Mouse (Mus musculus) heart, embryonic 13.5 days (tissue): Measurements from ENCODE around the gene Ssbp3. TPM values are rescaled to one million over a fixed set of nuclear protein-coding genes. Genes with fewer than 3 reads are reported as not detected.
A peak's percentile ranks its signal among the peaks of the same experiment; 100 is the strongest.

Experiments used
- ATAC-seq: fragments of 200-750 bp; cut with Nextera tagmentation; 2 replicates; pipeline ENCODE4 v1.8.0; 2017; ENCODE audit warnings: moderate TSS enrichment; ENCODE audit not compliant: insufficient number of reproducible peaks, low FRiP score, low TSS enrichment; ENCODE audit errors: extremely low read depth
- H3K27ac ChIP-seq: fragments of 300-500 bp; sonication (generic); replicated peaks from 2 replicates; pipeline ENCODE4 v1.5.1; 2015; ENCODE audit warnings: moderate library complexity, mild to moderate bottlenecking, inconsistent platforms
- H3K27me3 ChIP-seq: fragments of 300-500 bp; sonication (generic); replicated peaks from 2 replicates; pipeline ENCODE4 v1.6.1; 2015; ENCODE audit warnings: mild to moderate bottlenecking, inconsistent platforms
- H3K36me3 ChIP-seq: fragments of 300-500 bp; sonication (generic); 2 replicates; pipeline ENCODE4 v1.6.1; 2015; ENCODE audit warnings: mild to moderate bottlenecking, inconsistent platforms
- H3K4me1 ChIP-seq: fragments of 300-500 bp; sonication (generic); 2 replicates; pipeline ENCODE4 v1.6.1; 2015; ENCODE audit warnings: inconsistent platforms
- H3K4me2 ChIP-seq: fragments of 300-500 bp; sonication (generic); 2 replicates; pipeline ENCODE4 v1.6.1; 2015; ENCODE audit warnings: inconsistent platforms, mild to moderate bottlenecking, moderate library complexity
- H3K4me3 ChIP-seq: fragments of 300-500 bp; sonication (generic); 2 replicates; pipeline ENCODE4 v1.5.1; 2015; ENCODE audit warnings: moderate library complexity, mild to moderate bottlenecking, inconsistent platforms
- H3K9ac ChIP-seq: fragments of 300-500 bp; sonication (generic); 2 replicates; pipeline ENCODE4 v1.6.1; 2015; ENCODE audit warnings: inconsistent platforms, mild to moderate bottlenecking, moderate library complexity
- H3K9me3 ChIP-seq: fragments of 300-500 bp; sonication (generic); 2 replicates; pipeline ENCODE4 v1.6.1; 2016; ENCODE audit warnings: inconsistent platforms
- WGBS: fragments of 180-500 bp; shearing (Covaris S2); methylation state at CpG from one replicate; pipeline ENCODE4 v1.1.7; 2015; ENCODE audit warnings: mixed read lengths; 5-methylcytosine and 5-hydroxymethylcytosine counted together
- polyA plus RNA-seq: library from polyadenylated mRNA; unstranded; fragments of >200 nt; fragmentation: Nextera tagmentation; extraction: Ambion mirVana; gene quantifications from 2 replicates; pipeline ENCODE4 v1.2.1, GENCODE M21; 2015

Gene Ssbp3
- polyA plus RNA-seq, 1 experiment from 2014 or later: 61.9 TPM

DNA sequence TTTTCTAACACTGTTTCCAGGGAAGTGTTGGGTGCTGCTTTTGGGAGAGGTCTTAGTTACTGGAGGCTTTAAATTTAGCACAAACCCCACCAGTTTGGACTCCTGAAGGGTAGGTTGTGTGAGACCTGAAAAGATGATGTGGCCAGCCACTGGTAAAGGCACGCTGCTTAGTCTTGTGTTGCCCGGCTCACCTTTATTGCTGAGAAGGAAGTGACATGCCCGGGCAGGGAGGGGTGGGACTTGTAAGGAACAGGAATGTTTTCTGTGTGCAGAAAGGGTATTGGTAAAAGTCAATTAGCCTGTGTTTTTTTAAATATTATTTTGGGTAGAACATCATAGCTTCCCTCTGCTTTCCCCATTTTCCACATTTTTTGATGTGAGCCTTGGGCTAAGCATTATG lies 37.2 kb downstream of the Ssbp3 start:
- H3K9ac ChIP-seq: no peak overlapping the region
- WGBS: 75% methylated on average over 3 of the region's 3 CpGs
- H3K4me2 ChIP-seq: no peak overlapping the region
- H3K9me3 ChIP-seq: no peaks in the 10 kb centered on the region
- H3K27ac ChIP-seq: no peak overlapping the region
- no peaks in the 10 kb centered on the region for H3K27me3 ChIP-seq
- H3K4me3 ChIP-seq: no peak overlapping the region
- 0 out of 2 replicates have a peak, but pooled peaks cover 4% of the 10 kb centered on the region for H3K36me3 ChIP-seq
- no peak for ATAC-seq
- peaks cover 91% of the 10 kb centered on the region for H3K4me1 ChIP-seq

DNA sequence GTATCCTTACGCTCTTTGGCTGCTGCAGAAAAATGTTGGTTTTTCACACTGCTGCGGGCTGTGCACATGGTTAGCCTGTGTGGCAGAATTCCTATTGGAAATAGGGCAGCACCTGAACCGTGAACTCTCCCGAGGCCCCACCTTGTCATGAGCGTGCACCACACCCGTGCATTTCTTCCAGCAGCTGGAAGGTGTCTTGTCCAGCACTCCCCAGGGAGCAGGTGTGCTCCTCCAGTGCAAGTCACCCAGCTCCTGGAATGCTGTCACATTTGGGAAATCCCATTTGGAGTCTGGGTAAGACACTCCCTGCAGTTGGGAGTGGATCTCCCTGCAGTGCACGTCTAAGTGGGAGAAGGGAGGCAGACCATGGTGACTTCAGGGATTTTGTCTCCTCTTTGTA lies 38.0 kb downstream of the Ssbp3 start:
- Histone ChIP-seq H3K4me2 (no peak overlapping the region), H3K9ac (0 out of 2 replicates have a peak overlapping the region, but pooled peaks have one; percentile 13), H3K36me3 (no peaks in the 10 kb centered on the region), H3K9me3 (no peaks in the 10 kb centered on the region), H3K27ac (no peak overlapping the region), H3K27me3 (no peaks in the 10 kb centered on the region), H3K4me3 (no peak overlapping the region), H3K4me1 (peaks cover 91% of the 10 kb centered on the region)
- ATAC-seq: no peak
- 70% methylated on average over 7 of the region's 7 CpGs for WGBS

DNA sequence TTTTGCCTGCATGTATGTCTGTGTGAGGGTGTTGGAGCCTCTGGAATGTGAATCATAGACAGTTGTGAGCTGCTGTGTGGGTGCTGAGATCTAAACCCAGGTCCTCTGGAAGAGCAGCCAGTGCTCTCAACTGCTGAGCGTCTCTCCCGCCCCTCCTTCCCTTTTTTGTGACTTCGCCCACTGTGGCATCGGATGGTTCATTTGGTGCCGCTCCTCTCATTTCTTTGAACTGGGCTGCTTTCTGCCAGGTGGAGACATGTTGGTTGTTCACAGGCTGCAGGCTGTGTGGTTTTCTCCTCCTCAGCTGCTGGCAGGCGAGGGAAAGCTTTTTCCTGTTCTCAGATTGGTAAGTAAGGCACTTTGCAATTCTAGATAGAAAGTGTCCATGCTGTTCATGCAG lies 38.7 kb downstream of the Ssbp3 start:
- H3K9ac ChIP-seq: no peak overlapping the region
- peaks cover 92% of the 10 kb centered on the region for H3K4me1 ChIP-seq
- 46% methylated on average over 6 of the region's 6 CpGs for WGBS

DNA sequence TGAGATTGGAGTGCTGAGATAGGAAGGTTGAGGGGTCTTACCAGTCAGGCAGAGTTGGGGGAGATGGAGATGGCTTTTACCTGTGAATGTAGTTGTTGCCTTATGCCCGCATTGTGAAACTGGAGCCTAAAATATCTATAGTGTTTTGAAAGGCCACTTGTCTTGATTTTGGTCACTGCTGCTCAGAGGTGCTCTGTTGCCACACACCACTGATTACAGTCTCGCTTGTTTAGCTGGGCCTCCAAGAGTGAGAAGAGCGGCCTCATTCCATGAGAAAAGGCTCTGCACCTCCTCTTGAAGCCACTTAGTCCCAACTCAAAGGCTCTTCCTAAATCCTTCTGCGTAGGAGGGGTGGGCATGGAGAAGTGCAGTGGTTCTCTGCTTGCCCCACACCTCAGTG lies 40.3 kb downstream of the Ssbp3 start:
- ATAC-seq: no peak
- WGBS: 59% methylated on average over 4 of the region's 4 CpGs

More for the DNA sequence above, 38.7 kb downstream of the Ssbp3 start:
- Histone ChIP-seq H3K4me2 (no peak overlapping the region), H3K27me3 (no peaks in the 10 kb centered on the region), H3K4me3 (no peak overlapping the region), H3K9me3 (no peaks in the 10 kb centered on the region), H3K27ac (no peak overlapping the region; the same call in 1 of the 2 replicates), H3K36me3 (no peaks in the 10 kb centered on the region)
- no peak for ATAC-seq

GRCm38 (mm10) chr4:106951455-106951854 lies 41.0 kb downstream of the Ssbp3 start:
- ATAC-seq: no peak
- WGBS: 59% methylated on average over 4 of the region's 4 CpGs

More for the DNA sequence above, 40.3 kb downstream of the Ssbp3 start:
- Histone ChIP-seq H3K36me3 (no peaks in the 10 kb centered on the region), H3K9ac (no peak overlapping the region), H3K9me3 (no peaks in the 10 kb centered on the region), H3K27me3 (no peaks in the 10 kb centered on the region), H3K4me2 (no peak overlapping the region), H3K27ac (0 out of 2 replicates have a peak overlapping the region, but pooled peaks have one; percentile 39), H3K4me1 (peaks cover 92% of the 10 kb centered on the region), H3K4me3 (no peak overlapping the region)

DNA sequence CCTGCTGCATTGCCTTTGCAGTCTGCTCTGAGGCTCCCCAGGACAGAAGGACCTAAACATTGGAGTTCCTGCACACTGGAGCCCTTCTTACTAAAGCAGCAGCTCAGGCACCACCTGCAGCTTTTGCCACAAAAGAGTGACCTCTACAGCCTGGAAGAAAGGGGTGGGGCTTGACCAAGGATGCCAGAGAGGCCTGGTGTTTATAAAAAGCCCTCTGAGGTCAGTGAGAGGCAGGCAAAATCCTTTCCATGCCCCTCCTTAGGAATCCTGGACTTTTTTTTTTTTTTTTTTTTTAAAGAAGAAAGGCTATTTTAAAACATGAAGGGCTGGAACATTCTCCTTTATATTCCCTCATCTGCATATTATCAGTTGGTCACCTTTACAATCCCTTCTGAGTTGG lies 42.7 kb downstream of the Ssbp3 start:
- Histone ChIP-seq H3K27me3 (no peaks in the 10 kb centered on the region), H3K9ac (peak overlapping the region; percentile 3), H3K36me3 (no peaks in the 10 kb centered on the region), H3K4me2 (no peak overlapping the region; the same call in 1 of the 2 replicates), H3K27ac (peak overlapping the region; percentile 77), H3K4me1 (peaks cover 89% of the 10 kb centered on the region), H3K9me3 (no peaks in the 10 kb centered on the region), H3K4me3 (no peak overlapping the region)
- no peak for ATAC-seq

More at GRCm38 (mm10) chr4:106951455-106951854, 41.0 kb downstream of the Ssbp3 start:
- Histone ChIP-seq H3K4me3 (no peak overlapping the region), H3K9me3 (no peaks in the 10 kb centered on the region), H3K9ac (no peak overlapping the region), H3K4me1 (peaks cover 92% of the 10 kb centered on the region), H3K27ac (no peak overlapping the region), H3K36me3 (no peaks in the 10 kb centered on the region), H3K4me2 (no peak overlapping the region), H3K27me3 (no peaks in the 10 kb centered on the region)

GRCm38 (mm10) chr4:106953760-106954159 lies 43.3 kb downstream of the Ssbp3 start:
- peaks cover 89% of the 10 kb centered on the region for H3K4me1 ChIP-seq
- ATAC-seq: no peak
- no peak overlapping the region for H3K4me3 ChIP-seq
- H3K9me3 ChIP-seq: no peaks in the 10 kb centered on the region
- WGBS: 72% methylated on average over 5 of the region's 5 CpGs
- no peak overlapping the region for H3K4me2 ChIP-seq
- no peaks in the 10 kb centered on the region for H3K36me3 ChIP-seq
- H3K27me3 ChIP-seq: no peaks in the 10 kb centered on the region
- peak overlapping the region; percentile 77 for H3K27ac ChIP-seq
- H3K9ac ChIP-seq: peak overlapping the region; percentile 3

DNA sequence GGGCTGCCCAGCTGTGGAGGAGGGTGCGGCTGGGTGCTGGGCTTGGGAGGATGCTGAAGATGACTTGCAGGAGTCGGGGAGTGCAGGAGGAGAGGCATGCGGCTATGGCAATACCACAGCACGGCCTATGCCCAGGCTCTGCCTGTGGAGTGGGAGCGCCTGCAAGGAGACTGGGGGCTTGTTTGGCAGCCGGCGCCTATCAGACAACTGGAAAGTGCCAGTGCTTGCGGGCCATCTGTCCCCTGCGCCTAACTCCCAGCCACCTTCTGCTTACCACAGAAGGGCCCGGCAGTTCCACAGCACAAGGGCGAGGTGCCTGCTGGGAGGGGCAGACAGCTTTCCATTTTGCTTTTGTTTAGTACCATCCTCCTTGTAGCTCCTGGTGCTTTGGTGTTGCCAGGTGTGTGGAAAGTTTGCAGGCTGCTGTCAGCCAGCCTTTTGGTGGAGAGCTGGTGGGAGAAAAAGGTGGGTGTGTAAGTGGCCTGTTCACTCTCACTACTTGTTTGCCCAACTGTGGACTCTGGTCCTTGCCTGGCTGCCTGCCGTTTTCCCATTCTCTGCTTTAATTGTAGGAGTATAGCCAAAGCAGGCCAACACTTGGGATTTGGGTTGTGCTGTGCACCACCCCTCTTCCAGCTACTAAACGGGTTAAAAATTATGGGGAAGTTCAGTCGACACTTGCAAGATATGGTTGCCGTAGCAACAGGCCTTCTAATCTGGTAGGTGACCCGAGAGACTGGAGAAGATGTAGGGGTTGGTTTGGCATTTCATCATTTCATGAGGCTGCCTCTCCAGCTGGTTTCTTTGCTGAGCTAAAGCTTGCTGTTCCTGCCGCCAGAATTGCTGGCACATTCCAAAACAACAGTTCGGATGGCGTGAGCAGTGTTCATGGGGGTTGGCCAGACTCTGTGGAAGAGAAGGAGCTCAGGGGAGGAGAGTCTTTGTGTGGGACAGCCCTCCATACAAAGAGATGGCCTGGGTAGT lies 45.5 kb downstream of the Ssbp3 start:
- 35% methylated on average over 19 of the region's 19 CpGs for WGBS
- Histone ChIP-seq H3K27ac (peak overlapping the region; percentile 74), H3K9me3 (no peaks in the 10 kb centered on the region), H3K4me2 (peak overlapping the region; percentile 16; the same call in 1 of the 2 replicates), H3K36me3 (no peaks in the 10 kb centered on the region), H3K4me1 (peaks cover 77% of the 10 kb centered on the region), H3K27me3 (no peaks in the 10 kb centered on the region), H3K9ac (peak overlapping the region; percentile 20), H3K4me3 (no peak overlapping the region)
- peak; percentile 9; the same call in 1 of the 2 replicates for ATAC-seq

DNA sequence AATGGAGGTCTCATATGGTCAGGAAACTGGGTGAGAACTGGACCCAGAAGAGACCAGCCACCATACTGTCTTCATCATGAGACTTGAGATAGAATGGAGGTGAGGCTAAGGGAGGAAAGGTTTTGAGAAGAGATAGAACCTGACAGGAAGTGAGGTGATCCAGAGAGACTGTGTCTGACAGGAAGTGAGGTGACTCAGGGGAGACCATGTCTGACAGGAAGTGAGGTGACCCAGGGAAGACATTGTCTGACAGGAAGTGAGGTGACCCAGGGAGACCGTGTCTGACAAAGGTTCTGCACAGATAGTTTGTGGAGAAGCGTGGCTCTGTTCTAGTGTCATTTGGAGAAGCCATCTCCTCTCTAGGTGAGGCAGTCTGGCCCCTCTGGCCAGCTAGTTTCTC lies 47.6 kb downstream of the Ssbp3 start:
- H3K9ac ChIP-seq: no peak overlapping the region
- WGBS: 66% methylated on average over 2 of the region's 2 CpGs
- H3K27ac ChIP-seq: no peak overlapping the region
- peaks cover 74% of the 10 kb centered on the region for H3K4me1 ChIP-seq
- no peak for ATAC-seq
- no peak overlapping the region for H3K4me2 ChIP-seq
- H3K9me3 ChIP-seq: no peaks in the 10 kb centered on the region
- H3K36me3 ChIP-seq: no peaks in the 10 kb centered on the region
- no peaks in the 10 kb centered on the region for H3K27me3 ChIP-seq
- H3K4me3 ChIP-seq: no peak overlapping the region

GRCm38 (mm10) chr4:106958561-106958960 lies 48.1 kb downstream of the Ssbp3 start:
- 85% methylated on average over 3 of the region's 3 CpGs for WGBS
- Histone ChIP-seq H3K9me3 (no peaks in the 10 kb centered on the region), H3K4me3 (no peak overlapping the region), H3K9ac (no peak overlapping the region; the same call in 1 of the 2 replicates), H3K4me2 (no peak overlapping the region), H3K4me1 (peaks cover 74% of the 10 kb centered on the region), H3K36me3 (no peaks in the 10 kb centered on the region), H3K27ac (no peak overlapping the region), H3K27me3 (no peaks in the 10 kb centered on the region)
- ATAC-seq: no peak

- H3K4me3 ChIP-seq: no peak overlapping the region
- H3K27me3 ChIP-seq: no peaks in the 10 kb centered on the region
- H3K9ac ChIP-seq: no peak overlapping the region
- no peak overlapping the region for H3K27ac ChIP-seq
- 75% methylated on average over 12 of the region's 12 CpGs for WGBS
- no peaks in the 10 kb centered on the region for H3K36me3 ChIP-seq
- H3K9me3 ChIP-seq: no peaks in the 10 kb centered on the region
- H3K4me1 ChIP-seq: peaks cover 74% of the 10 kb centered on the region
- no peak overlapping the region for H3K4me2 ChIP-seq
- no peak for ATAC-seq
Measured at GRCm38 (mm10) chr4:106959506-106960302, 49.2 kb downstream of the Ssbp3 start.
